Mouse (Mus musculus) CD8-positive naive resting alpha-beta T cell, adult 57 days (primary cell): ENCODE measurements around the gene Psma7. TPM values are rescaled to one million over a fixed set of nuclear protein-coding genes. Genes with fewer than 3 reads are reported as not detected.

Source experiments
- total RNA-seq: library from RNA; stranded (reverse); gene quantifications from one replicate; pipeline ENCODE4 v1.2.4, GENCODE M21; 2023

Psma7 gene
- 141 TPM for total RNA-seq

DNA sequence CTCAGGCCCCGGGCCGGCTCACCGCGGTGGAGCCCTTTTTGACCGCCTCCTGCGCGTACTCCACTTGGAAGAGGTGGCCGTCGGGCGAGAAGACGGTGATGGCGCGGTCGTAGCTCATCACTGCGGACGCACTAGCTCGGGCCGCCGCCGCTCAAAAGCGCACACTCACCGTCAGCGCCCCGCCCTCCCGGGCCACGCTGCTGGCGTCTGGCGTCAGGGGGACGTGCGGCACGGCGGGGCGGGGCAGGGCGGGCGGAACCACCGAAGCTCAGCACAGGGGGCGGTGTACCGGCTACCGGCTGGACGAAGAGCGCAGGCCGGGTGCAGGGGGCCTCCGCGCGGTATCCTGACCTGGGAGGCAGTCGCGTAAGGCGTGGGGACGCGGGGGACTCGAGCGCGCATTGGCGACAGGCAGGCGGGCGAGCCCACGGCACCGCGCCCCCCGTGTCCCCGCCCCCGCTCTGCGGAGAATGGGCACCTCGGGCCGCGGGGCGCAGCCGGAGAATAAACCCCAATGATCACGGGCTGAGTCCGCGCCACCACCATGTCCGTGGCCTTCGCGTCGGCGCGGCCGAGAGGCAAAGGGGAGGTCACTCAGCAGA is at the start of gene Psma7, which contains the start of gene Ss18l1:
TSS of gene Psma7 (minus strand) at position 178 of the 602 bp plus-strand sequence.
TSS of gene Ss18l1 (plus strand) at position 254 of the 602 bp plus-strand sequence.

GRCm38 (mm10) chr2:180070481-180071453 is 28.5 kb upstream of the Psma7 start, which contains the start of gene Mtg2:
TSS of gene Mtg2 (plus strand) at chr2:180070588.

GRCm38 (mm10) chr2:180024401-180025098 is 17.7 kb downstream of the Psma7 start, which contains the start of gene Lsm14b:
TSS of gene Lsm14b (plus strand) at chr2:180024987.

Other genes starting within 250 kb of the Psma7 start
- 42.1 TPM for gene Taf4, start 65.8 kb downstream of the Psma7 start, total RNA-seq
- 44.7 TPM for gene Lsm14b, start 17.4 kb downstream of the Psma7 start, total RNA-seq
- gene Ss18l1, start 76 bp upstream of the Psma7 start, total RNA-seq, result 5.2 TPM
- 25.2 TPM for gene Mtg2, start 28.2 kb upstream of the Psma7 start, total RNA-seq
- gene Hrh3, start 62.1 kb upstream of the Psma7 start, total RNA-seq, result not detected
- 32.3 TPM for gene Osbpl2, start 76.9 kb upstream of the Psma7 start, total RNA-seq
- gene Adrm1, start 129.1 kb upstream of the Psma7 start, total RNA-seq, result 98.2 TPM
- gene Lama5, start 183.4 kb upstream of the Psma7 start, total RNA-seq, result 0.03 TPM
- gene Rps21, start 214.9 kb upstream of the Psma7 start, total RNA-seq, result 2,859 TPM
- 39.2 TPM for gene Cables2, start 231.1 kb upstream of the Psma7 start, total RNA-seq
- gene Rbbp8nl, start 247.4 kb upstream of the Psma7 start, total RNA-seq, result not detected